Mouse (Mus musculus): ENCODE data around the gene Map3k5. TPM values are rescaled to one million over a fixed set of nuclear protein-coding genes. Genes with fewer than 3 reads are reported as not detected.
A peak's percentile ranks its signal among the peaks of the same experiment; 100 is the strongest.

Gene Map3k5
- polyA plus RNA-seq, 1 experiment, result 1.0 TPM

GRCm38 (mm10) chr10:20066069-20066665 is 131.9 kb downstream of the Map3k5 start:
- Histone ChIP-seq H3K27me3 (ENCODE audit: control insufficient read depth, insufficient read depth, low read length) (no peaks in the 10 kb centered on the region), H3K27ac (ENCODE audit: control insufficient read depth, insufficient read depth, low read depth, low read length) (no peak overlapping the region), H3K36me3 (ENCODE audit: control insufficient read depth, insufficient read depth, low read length) (no peaks in the 10 kb centered on the region), H3K4me3 (ENCODE audit: control insufficient read depth, low read depth, low read length) (no peak overlapping the region), H3K4me1 (ENCODE audit: control insufficient read depth, insufficient read depth, low read length) (no peaks in the 10 kb centered on the region)
- TF ChIP-seq POLR2A (IDR thresholded peaks at IDR 0.05; ENCODE audit: control insufficient read depth, low read depth, low read length) (no peak), CTCF (IDR thresholded peaks at IDR 0.05; ENCODE audit: control insufficient read depth, insufficient read depth, insufficient replicate concordance, low read depth, low read length) (no peak)

- H3K27ac ChIP-seq (ENCODE audit: control insufficient read depth, insufficient read depth, low read depth, low read length), result no peak overlapping the region
- TF ChIP-seq POLR2A (IDR thresholded peaks at IDR 0.05; ENCODE audit: control insufficient read depth, low read depth, low read length) (no peak), CTCF (IDR thresholded peaks at IDR 0.05; ENCODE audit: control insufficient read depth, insufficient read depth, insufficient replicate concordance, low read depth, low read length) (no peak)
These were observed 135.6 kb downstream of the Map3k5 start for GRCm38 (mm10) chr10:20069771-20070460.

GRCm38 (mm10) chr10:20070576-20071109 is 136.4 kb downstream of the Map3k5 start:
- no peak overlapping the region for H3K4me3 ChIP-seq (ENCODE audit: control insufficient read depth, low read depth, low read length)
- no peak overlapping the region for H3K27ac ChIP-seq (ENCODE audit: control insufficient read depth, insufficient read depth, low read depth, low read length)
- no peaks in the 10 kb centered on the region for H3K36me3 ChIP-seq (ENCODE audit: control insufficient read depth, insufficient read depth, low read length)
- H3K27me3 ChIP-seq (ENCODE audit: control insufficient read depth, insufficient read depth, low read length), result no peaks in the 10 kb centered on the region
- no peaks in the 10 kb centered on the region for H3K4me1 ChIP-seq (ENCODE audit: control insufficient read depth, insufficient read depth, low read length)
- TF ChIP-seq CTCF (IDR thresholded peaks at IDR 0.05; ENCODE audit: control insufficient read depth, insufficient read depth, insufficient replicate concordance, low read depth, low read length) (no peak), POLR2A (IDR thresholded peaks at IDR 0.05; ENCODE audit: control insufficient read depth, low read depth, low read length) (no peak)

More at GRCm38 (mm10) chr10:20069771-20070460, 135.6 kb downstream of the Map3k5 start:
- Histone ChIP-seq H3K36me3 (ENCODE audit: control insufficient read depth, insufficient read depth, low read length) (no peaks in the 10 kb centered on the region), H3K4me1 (ENCODE audit: control insufficient read depth, insufficient read depth, low read length) (no peaks in the 10 kb centered on the region), H3K4me3 (ENCODE audit: control insufficient read depth, low read depth, low read length) (no peak overlapping the region), H3K27me3 (ENCODE audit: control insufficient read depth, insufficient read depth, low read length) (no peaks in the 10 kb centered on the region)

GRCm38 (mm10) chr10:20071716-20072115 is 137.4 kb downstream of the Map3k5 start:
- no peak overlapping the region for H3K4me3 ChIP-seq (ENCODE audit: control insufficient read depth, low read depth, low read length)
- no peaks in the 10 kb centered on the region for H3K36me3 ChIP-seq (ENCODE audit: control insufficient read depth, insufficient read depth, low read length)
- H3K27me3 ChIP-seq (ENCODE audit: control insufficient read depth, insufficient read depth, low read length), result no peaks in the 10 kb centered on the region
- TF ChIP-seq CTCF (IDR thresholded peaks at IDR 0.05; ENCODE audit: control insufficient read depth, insufficient read depth, insufficient replicate concordance, low read depth, low read length), result no peak
- TF ChIP-seq POLR2A (IDR thresholded peaks at IDR 0.05; ENCODE audit: control insufficient read depth, low read depth, low read length), result no peak
- H3K4me1 ChIP-seq (ENCODE audit: control insufficient read depth, insufficient read depth, low read length), result no peaks in the 10 kb centered on the region
- no peak overlapping the region for H3K27ac ChIP-seq (ENCODE audit: control insufficient read depth, insufficient read depth, low read depth, low read length)

- Histone ChIP-seq H3K27me3 (ENCODE audit: control insufficient read depth, insufficient read depth, low read length) (no peaks in the 10 kb centered on the region), H3K27ac (ENCODE audit: control insufficient read depth, insufficient read depth, low read depth, low read length) (no peak overlapping the region), H3K36me3 (ENCODE audit: control insufficient read depth, insufficient read depth, low read length) (no peaks in the 10 kb centered on the region), H3K4me1 (ENCODE audit: control insufficient read depth, insufficient read depth, low read length) (no peaks in the 10 kb centered on the region), H3K4me3 (ENCODE audit: control insufficient read depth, low read depth, low read length) (no peak overlapping the region)
- TF ChIP-seq CTCF (IDR thresholded peaks at IDR 0.05; ENCODE audit: control insufficient read depth, insufficient read depth, insufficient replicate concordance, low read depth, low read length) (peak; percentile 71; the same call in 1 of the 2 replicates), POLR2A (IDR thresholded peaks at IDR 0.05; ENCODE audit: control insufficient read depth, low read depth, low read length) (no peak)
These were observed 139.1 kb downstream of the Map3k5 start for GRCm38 (mm10) chr10:20073236-20073893.

- Histone ChIP-seq H3K27me3 (ENCODE audit: control insufficient read depth, insufficient read depth, low read length) (no peaks in the 10 kb centered on the region), H3K36me3 (ENCODE audit: control insufficient read depth, insufficient read depth, low read length) (no peaks in the 10 kb centered on the region), H3K4me1 (ENCODE audit: control insufficient read depth, insufficient read depth, low read length) (no peaks in the 10 kb centered on the region), H3K4me3 (ENCODE audit: control insufficient read depth, low read depth, low read length) (no peak overlapping the region), H3K27ac (ENCODE audit: control insufficient read depth, insufficient read depth, low read depth, low read length) (no peak overlapping the region)
- TF ChIP-seq POLR2A (IDR thresholded peaks at IDR 0.05; ENCODE audit: control insufficient read depth, low read depth, low read length) (no peak), CTCF (IDR thresholded peaks at IDR 0.05; ENCODE audit: control insufficient read depth, insufficient read depth, insufficient replicate concordance, low read depth, low read length) (no peak)
These were observed 142.5 kb downstream of the Map3k5 start for GRCm38 (mm10) chr10:20076541-20077469.

All from testis, adult 2 months (tissue).